Mouse (Mus musculus): Measurements from ENCODE around the gene Tnxb.

DNA sequence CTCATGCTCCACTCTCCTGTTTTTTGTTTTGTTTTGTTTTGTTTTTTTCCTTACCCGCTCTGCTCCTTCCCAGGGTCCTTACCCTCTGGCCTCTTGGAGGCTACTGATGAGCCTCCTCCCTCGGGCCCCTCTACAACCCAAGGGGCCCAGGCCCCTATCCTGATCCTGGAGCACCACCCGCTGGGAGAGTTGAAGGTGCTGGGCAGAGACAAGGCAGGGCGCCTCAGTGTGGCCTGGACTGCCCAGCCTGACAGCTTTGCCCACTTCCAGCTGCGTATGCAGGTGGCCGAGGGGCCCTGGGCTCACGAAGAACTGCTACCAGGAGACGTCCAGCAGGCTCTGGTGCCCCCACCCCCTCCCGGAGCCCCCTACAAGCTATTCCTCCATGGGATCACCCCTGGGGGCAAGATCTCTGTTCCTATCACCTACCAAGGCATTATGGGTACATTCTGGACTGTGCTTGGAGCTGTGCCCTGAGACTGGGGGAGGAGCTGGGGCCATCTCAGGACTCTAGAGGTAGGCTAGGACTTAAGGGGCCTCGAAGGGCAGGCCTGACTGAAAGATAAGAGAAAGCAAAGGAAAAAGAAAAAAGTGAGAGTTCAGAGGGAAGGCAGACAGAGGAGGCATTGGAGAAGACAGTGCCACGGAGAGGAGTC is 11.7 kb downstream of the Tnxb start:
- TF ChIP-seq CTCF (IDR thresholded peaks at IDR 0.05; ENCODE audit: insufficient read depth, low read depth, low read length) (no peak), POLR2A (IDR thresholded peaks at IDR 0.05; ENCODE audit: insufficient read depth, low read depth, low read length) (no peak)

Measured in olfactory bulb, adult 2 months (tissue).